Mouse (Mus musculus) lung, postnatal 0 days (tissue): Measurements from ENCODE around the gene Gm867.

Experiments used
- CTCF ChIP-seq: IDR thresholded peaks from 2 replicates; pipeline ENCODE4 v1.5.1; 2016; ENCODE audit warnings: antibody characterized with exemption, mild to moderate bottlenecking
- EP300 ChIP-seq: IDR thresholded peaks from 2 replicates; pipeline ENCODE4 v1.6.1; 2016; ENCODE audit warnings: antibody characterized with exemption, mild to moderate bottlenecking, control low read depth

GRCm38 (mm10) chr10:75930304-75930703 lies 10.2 kb downstream of the Gm867 start:
- TF ChIP-seq EP300: peak; percentile 73
- no peak for TF ChIP-seq CTCF
